Mouse (Mus musculus): ENCODE results near the gene Txnl4b. TPM values are rescaled to one million over a fixed set of nuclear protein-coding genes. Genes with fewer than 3 reads are reported as not detected.

The Txnl4b gene
- polyA plus RNA-seq, 1 experiment = 12.1 TPM

GRCm38 (mm10) chr8:109592164-109592563 is 26.5 kb downstream of the Txnl4b start:
- no peak overlapping the region for H3K27ac ChIP-seq (ENCODE audit: insufficient read depth, low read length)
- H3K4me1 ChIP-seq (ENCODE audit: control insufficient read depth, insufficient read depth, low read length) = no peaks in the 10 kb centered on the region
- H3K4me3 ChIP-seq (ENCODE audit: insufficient read depth, low read length) = no peak overlapping the region
- TF ChIP-seq CTCF (IDR thresholded peaks at IDR 0.05; ENCODE audit: extremely low read depth, insufficient read depth, low read length) = no peak
- TF ChIP-seq POLR2A (IDR thresholded peaks at IDR 0.05; ENCODE audit: extremely low read depth, insufficient read depth, low read length) = no peak

GRCm38 (mm10) chr8:109593117-109593788 is 27.6 kb downstream of the Txnl4b start:
- TF ChIP-seq CTCF (IDR thresholded peaks at IDR 0.05; ENCODE audit: extremely low read depth, insufficient read depth, low read length) (no peak), POLR2A (IDR thresholded peaks at IDR 0.05; ENCODE audit: extremely low read depth, insufficient read depth, low read length) (no peak)

GRCm38 (mm10) chr8:109595854-109596253 is 30.2 kb downstream of the Txnl4b start:
- peak; percentile 82 for TF ChIP-seq CTCF (IDR thresholded peaks at IDR 0.05; ENCODE audit: extremely low read depth, insufficient read depth, low read length)
- TF ChIP-seq POLR2A (IDR thresholded peaks at IDR 0.05; ENCODE audit: extremely low read depth, insufficient read depth, low read length) = no peak
- H3K4me1 ChIP-seq (ENCODE audit: control insufficient read depth, insufficient read depth, low read length) = no peaks in the 10 kb centered on the region
- H3K4me3 ChIP-seq (ENCODE audit: insufficient read depth, low read length) = no peak overlapping the region
- H3K27ac ChIP-seq (ENCODE audit: insufficient read depth, low read length) = no peak overlapping the region

More at GRCm38 (mm10) chr8:109593117-109593788, 27.6 kb downstream of the Txnl4b start:
- H3K4me3 ChIP-seq (ENCODE audit: insufficient read depth, low read length) = no peak overlapping the region
- no peak overlapping the region for H3K27ac ChIP-seq (ENCODE audit: insufficient read depth, low read length)
- no peaks in the 10 kb centered on the region for H3K4me1 ChIP-seq (ENCODE audit: control insufficient read depth, insufficient read depth, low read length)

GRCm38 (mm10) chr8:109606725-109607124 is 41.0 kb downstream of the Txnl4b start:
- no peak for TF ChIP-seq CTCF (IDR thresholded peaks at IDR 0.05; ENCODE audit: extremely low read depth, insufficient read depth, low read length)
- TF ChIP-seq POLR2A (IDR thresholded peaks at IDR 0.05; ENCODE audit: extremely low read depth, insufficient read depth, low read length) = no peak
- Histone ChIP-seq H3K4me1 (ENCODE audit: control insufficient read depth, insufficient read depth, low read length) (peaks cover 3% of the 10 kb centered on the region; the same call in 1 of the 2 replicates), H3K4me3 (ENCODE audit: insufficient read depth, low read length) (no peak overlapping the region), H3K27ac (ENCODE audit: insufficient read depth, low read length) (no peak overlapping the region)

- Histone ChIP-seq H3K4me1 (ENCODE audit: control insufficient read depth, insufficient read depth, low read length) (peaks cover 3% of the 10 kb centered on the region; the same call in 1 of the 2 replicates), H3K27ac (ENCODE audit: insufficient read depth, low read length) (no peak overlapping the region), H3K4me3 (ENCODE audit: insufficient read depth, low read length) (peak overlapping the region; percentile 57)
- TF ChIP-seq CTCF (IDR thresholded peaks at IDR 0.05; ENCODE audit: extremely low read depth, insufficient read depth, low read length) = no peak
- no peak for TF ChIP-seq POLR2A (IDR thresholded peaks at IDR 0.05; ENCODE audit: extremely low read depth, insufficient read depth, low read length)
These were observed 42.0 kb downstream of the Txnl4b start for GRCm38 (mm10) chr8:109607650-109608049.

GRCm38 (mm10) chr8:109608271-109609152 is 42.8 kb downstream of the Txnl4b start, which contains the start of gene Dhodh:
Dhodh (minus strand) TSS chr8:109608673.
- H3K4me1 ChIP-seq (ENCODE audit: control insufficient read depth, insufficient read depth, low read length) = peaks cover 3% of the 10 kb centered on the region; the same call in 1 of the 2 replicates
- peak within 1 kb of the TSS; percentile 57 for H3K4me3 ChIP-seq (ENCODE audit: insufficient read depth, low read length)
- 0 out of 2 replicates have a peak within 1 kb of the TSS, but pooled peaks have one; percentile 29 for H3K27ac ChIP-seq (ENCODE audit: insufficient read depth, low read length)
- TF ChIP-seq CTCF (IDR thresholded peaks at IDR 0.05; ENCODE audit: extremely low read depth, insufficient read depth, low read length) (no peak), POLR2A (IDR thresholded peaks at IDR 0.05; ENCODE audit: extremely low read depth, insufficient read depth, low read length) (peak; percentile 91)

GRCm38 (mm10) chr8:109609153-109609502 is 43.4 kb downstream of the Txnl4b start:
- Histone ChIP-seq H3K4me1 (ENCODE audit: control insufficient read depth, insufficient read depth, low read length) (peaks cover 3% of the 10 kb centered on the region; the same call in 1 of the 2 replicates), H3K4me3 (ENCODE audit: insufficient read depth, low read length) (peak overlapping the region; percentile 57; the same call in 1 of the 2 replicates), H3K27ac (ENCODE audit: insufficient read depth, low read length) (no peak overlapping the region)
- TF ChIP-seq POLR2A (IDR thresholded peaks at IDR 0.05; ENCODE audit: extremely low read depth, insufficient read depth, low read length) (no peak), CTCF (IDR thresholded peaks at IDR 0.05; ENCODE audit: extremely low read depth, insufficient read depth, low read length) (no peak)

- Histone ChIP-seq H3K4me1 (ENCODE audit: control insufficient read depth, insufficient read depth, low read length) (no peaks in the 10 kb centered on the region), H3K27ac (ENCODE audit: insufficient read depth, low read length) (no peak within 1 kb of the TSS), H3K4me3 (ENCODE audit: insufficient read depth, low read length) (peak within 1 kb of the TSS; percentile 17)
- no peak for TF ChIP-seq CTCF (IDR thresholded peaks at IDR 0.05; ENCODE audit: extremely low read depth, insufficient read depth, low read length)
- no peak for TF ChIP-seq POLR2A (IDR thresholded peaks at IDR 0.05; ENCODE audit: extremely low read depth, insufficient read depth, low read length)
These were observed 48.8 kb downstream of the Txnl4b start, which contains the start of gene Pkd1l3 for GRCm38 (mm10) chr8:109614243-109615210. Pkd1l3 (plus strand) TSS chr8:109614517.
